Mouse (Mus musculus) midbrain, embryonic 14.5 days (tissue): ENCODE results near the gene Serpinf1. TPM values are rescaled to one million over a fixed set of nuclear protein-coding genes. Genes with fewer than 3 reads are reported as not detected.

Source experiments
- ATAC-seq: fragments of 200-750 bp; cut with Nextera tagmentation; 2 replicates; pipeline ENCODE4 v1.8.0; 2017; ENCODE audit warnings: moderate number of reproducible peaks, moderate library complexity; ENCODE audit not compliant: low FRiP score, low TSS enrichment
- DNase-seq: peaks from one replicate; pipeline ENCODE4 v3.0.0-alpha.2; 2015
- H3K27ac ChIP-seq: fragments of 300-500 bp; sonication (generic); replicated peaks from 2 replicates; pipeline ENCODE4 v1.5.1; 2014; ENCODE audit warnings: mild to moderate bottlenecking, low read depth, low read length, moderate library complexity
- H3K27me3 ChIP-seq: fragments of 300-500 bp; sonication (generic); 2 replicates; pipeline ENCODE4 v1.6.1; 2014; ENCODE audit warnings: low read length, control low read depth, mixed read lengths; ENCODE audit not compliant: control insufficient read depth, insufficient read depth
- H3K36me3 ChIP-seq: fragments of 300-500 bp; sonication (generic); 2 replicates; pipeline ENCODE4 v1.6.1; 2014; ENCODE audit warnings: low read length, control low read depth; ENCODE audit not compliant: control insufficient read depth, insufficient read depth
- H3K4me1 ChIP-seq: fragments of 300-500 bp; sonication (generic); 2 replicates; pipeline ENCODE4 v1.6.1; 2014; ENCODE audit warnings: mild to moderate bottlenecking, antibody characterized with exemption, low read length, control low read depth; ENCODE audit not compliant: control insufficient read depth, insufficient read depth
- H3K4me2 ChIP-seq: fragments of 300-500 bp; sonication (generic); 2 replicates; pipeline ENCODE4 v1.6.1; 2014; ENCODE audit warnings: mild to moderate bottlenecking, low read length, moderate library complexity
- H3K4me3 ChIP-seq: fragments of 300-500 bp; sonication (generic); replicated peaks from 2 replicates; pipeline ENCODE4 v1.5.1; 2014; ENCODE audit warnings: low read depth, low read length
- H3K9ac ChIP-seq: fragments of 300-500 bp; sonication (generic); replicated peaks from 2 replicates; pipeline ENCODE4 v1.6.1; 2014; ENCODE audit warnings: mild to moderate bottlenecking, low read length, moderate library complexity
- H3K9me3 ChIP-seq: fragments of 300-500 bp; sonication (generic); 2 replicates; pipeline ENCODE4 v1.6.1; 2016; ENCODE audit warnings: low read length, control low read depth, mixed read lengths; ENCODE audit not compliant: control insufficient read depth
- WGBS: fragments of 180-500 bp; shearing (Covaris S2); extraction: QIAGEN DNeasy Blood & Tissue Kit; methylation state at CpG from one replicate; pipeline ENCODE4 v1.1.7; 2014; 5-methylcytosine and 5-hydroxymethylcytosine counted together
- polyA plus RNA-seq: library from polyadenylated mRNA; unstranded; fragments of >200 nt; fragmentation: Nextera tagmentation; extraction: Ambion mirVana; gene quantifications from 2 replicates; pipeline ENCODE4 v1.2.1, GENCODE M21; 2014

The Serpinf1 gene
- polyA plus RNA-seq, 1 experiment from 2014 or later, result 38.5 TPM

- 71% methylated on average over 5 of the region's 5 CpGs for WGBS
- no peak overlapping the region for H3K27ac ChIP-seq
Observed at GRCm38 (mm10) chr11:75420810-75421374, 1.6 kb downstream of the Serpinf1 start.

GRCm38 (mm10) chr11:75420037-75420436, 2.5 kb downstream of the Serpinf1 start:
- no peaks in the 10 kb centered on the region for H3K27me3 ChIP-seq
- no peak overlapping the region for H3K27ac ChIP-seq
- 83% methylated on average over 7 of the region's 7 CpGs for WGBS
- H3K9ac ChIP-seq, result no peak overlapping the region
- no peaks in the 10 kb centered on the region for H3K36me3 ChIP-seq
- no peak overlapping the region for H3K4me3 ChIP-seq
- no peaks in the 10 kb centered on the region for H3K4me1 ChIP-seq
- H3K9me3 ChIP-seq, result no peaks in the 10 kb centered on the region
- no peak overlapping the region for H3K4me2 ChIP-seq
- DNase-seq (no peak), ATAC-seq (no peak)

More at GRCm38 (mm10) chr11:75420810-75421374, 1.6 kb downstream of the Serpinf1 start:
- DNase-seq (no peak), ATAC-seq (no peak)
- Histone ChIP-seq H3K36me3 (no peaks in the 10 kb centered on the region), H3K4me2 (no peak overlapping the region), H3K9ac (no peak overlapping the region), H3K4me1 (no peaks in the 10 kb centered on the region), H3K9me3 (no peaks in the 10 kb centered on the region), H3K27me3 (no peaks in the 10 kb centered on the region), H3K4me3 (no peak overlapping the region)

GRCm38 (mm10) chr11:75415994-75416393, 6.5 kb downstream of the Serpinf1 start:
- no peaks in the 10 kb centered on the region for H3K27me3 ChIP-seq
- no peaks in the 10 kb centered on the region for H3K4me1 ChIP-seq
- no peak for ATAC-seq
- no peak overlapping the region for H3K9ac ChIP-seq
- no peak for DNase-seq
- no peaks in the 10 kb centered on the region for H3K9me3 ChIP-seq
- no peak overlapping the region for H3K4me3 ChIP-seq
- H3K36me3 ChIP-seq, result no peaks in the 10 kb centered on the region
- no peak overlapping the region for H3K4me2 ChIP-seq
- WGBS, result 86% methylated on average over 13 of the region's 13 CpGs
- H3K27ac ChIP-seq, result no peak overlapping the region

- no peak overlapping the region for H3K9ac ChIP-seq
- 0 out of 2 replicates have a peak overlapping the region, but pooled peaks have one; percentile 2 for H3K27ac ChIP-seq
- H3K4me3 ChIP-seq, result no peak overlapping the region
- DNase-seq (no peak), ATAC-seq (no peak)
- no peaks in the 10 kb centered on the region for H3K36me3 ChIP-seq
- no peaks in the 10 kb centered on the region for H3K27me3 ChIP-seq
- H3K9me3 ChIP-seq, result no peaks in the 10 kb centered on the region
- no peak overlapping the region for H3K4me2 ChIP-seq
- H3K4me1 ChIP-seq, result no peaks in the 10 kb centered on the region
- 53% methylated on average over 7 of the region's 7 CpGs for WGBS
Observed at GRCm38 (mm10) chr11:75415096-75415495, 7.4 kb downstream of the Serpinf1 start.

GRCm38 (mm10) chr11:75410591-75410990, 11.9 kb downstream of the Serpinf1 start:
- 93% methylated on average over 7 of the region's 7 CpGs for WGBS
- DNase-seq (no peak), ATAC-seq (no peak)
- Histone ChIP-seq H3K27ac (no peak overlapping the region), H3K4me3 (no peak overlapping the region), H3K4me1 (no peaks in the 10 kb centered on the region), H3K9me3 (0 out of 2 replicates have a peak, but pooled peaks cover 2% of the 10 kb centered on the region), H3K4me2 (no peak overlapping the region), H3K9ac (no peak overlapping the region), H3K36me3 (no peaks in the 10 kb centered on the region), H3K27me3 (no peaks in the 10 kb centered on the region)

- no peak overlapping the region for H3K4me2 ChIP-seq
- DNase-seq (no peak), ATAC-seq (no peak)
- no peak overlapping the region for H3K4me3 ChIP-seq
- 75% methylated on average over 17 of the region's 17 CpGs for WGBS
- H3K36me3 ChIP-seq, result no peaks in the 10 kb centered on the region
- H3K9me3 ChIP-seq, result 0 out of 2 replicates have a peak, but pooled peaks cover 2% of the 10 kb centered on the region
- H3K4me1 ChIP-seq, result no peaks in the 10 kb centered on the region
- no peak overlapping the region for H3K9ac ChIP-seq
- H3K27me3 ChIP-seq, result no peaks in the 10 kb centered on the region
- H3K27ac ChIP-seq, result no peak overlapping the region
Observed at GRCm38 (mm10) chr11:75409679-75410575, 12.6 kb downstream of the Serpinf1 start.

GRCm38 (mm10) chr11:75406865-75407264, 15.6 kb downstream of the Serpinf1 start:
- ATAC-seq (no peak), DNase-seq (peak; percentile 31)
- Histone ChIP-seq H3K27me3 (no peaks in the 10 kb centered on the region), H3K4me2 (no peak overlapping the region), H3K27ac (no peak overlapping the region), H3K4me1 (no peaks in the 10 kb centered on the region), H3K9ac (no peak overlapping the region), H3K36me3 (no peaks in the 10 kb centered on the region), H3K4me3 (no peak overlapping the region), H3K9me3 (0 out of 2 replicates have a peak, but pooled peaks cover 2% of the 10 kb centered on the region)
- 43% methylated on average over 3 of the region's 3 CpGs for WGBS

GRCm38 (mm10) chr11:75406104-75406503, 16.4 kb downstream of the Serpinf1 start:
- Histone ChIP-seq H3K4me1 (no peaks in the 10 kb centered on the region), H3K27ac (no peak overlapping the region), H3K9ac (no peak overlapping the region), H3K4me2 (no peak overlapping the region), H3K9me3 (0 out of 2 replicates have a peak, but pooled peaks cover 2% of the 10 kb centered on the region), H3K36me3 (0 out of 2 replicates have a peak, but pooled peaks cover 2% of the 10 kb centered on the region), H3K27me3 (no peaks in the 10 kb centered on the region), H3K4me3 (no peak overlapping the region)
- DNase-seq (no peak), ATAC-seq (no peak)
- 70% methylated on average over 4 of the region's 4 CpGs for WGBS
